Comparison of ENCODE assay signal across 12 mouse cellular contexts in the genomic region with DNA sequence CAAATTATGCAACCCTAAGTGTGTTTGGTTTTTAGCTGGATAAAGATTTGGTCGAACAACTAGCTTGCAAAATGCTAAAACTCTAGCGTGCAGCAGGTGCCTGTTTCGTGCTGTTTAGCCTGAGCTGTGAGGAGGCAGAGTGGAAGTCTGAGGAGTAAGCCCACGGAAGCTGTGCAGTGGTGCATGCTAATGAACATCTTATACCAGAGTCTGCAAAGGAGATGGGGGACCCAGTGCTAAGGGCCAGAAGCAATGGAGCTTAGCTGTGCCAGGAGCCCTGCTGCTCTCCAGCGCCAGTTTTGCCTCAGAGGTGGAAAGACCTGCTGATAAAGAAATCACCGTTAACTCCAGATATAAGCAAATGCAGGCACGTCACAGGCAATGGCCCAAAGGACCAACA.
"Had no signal": no experiment of that assay in that cellular context is flagged by ENCODE, and none has a peak within 500 bp of the region (broad histone marks: within the 10 kb centered on the region; RNA-seq: fewer than 3 reads in every experiment).

No protein-coding gene starts in this region.

- DNase-seq: lung, adult 18-20 months; lung, postnatal 4 days; right cerebral cortex, adult 18-20 months had no signal

- H3K4me3 ChIP-seq: liver, embryonic 12.5 days; midbrain, embryonic 10.5 days; myocyte; neural tube, embryonic 13.5 days; neural tube, embryonic 15.5 days; stomach, embryonic 15.5 days had no signal

- H3K4me1 ChIP-seq: liver, embryonic 12.5 days; neural tube, embryonic 13.5 days; neural tube, embryonic 15.5 days; stomach, embryonic 15.5 days had no signal

- H3K4me2 ChIP-seq: liver, embryonic 12.5 days; lung, embryonic 14.5 days; neural tube, embryonic 13.5 days; neural tube, embryonic 15.5 days; stomach, embryonic 15.5 days had no signal

- H3K27me3 ChIP-seq: liver, embryonic 12.5 days; neural tube, embryonic 13.5 days; neural tube, embryonic 15.5 days; stomach, embryonic 15.5 days had no signal

- H3K27ac ChIP-seq: liver, embryonic 12.5 days; liver, embryonic 14.5 days; midbrain, embryonic 10.5 days; neural tube, embryonic 13.5 days; neural tube, embryonic 15.5 days; stomach, embryonic 15.5 days; stomach, postnatal 0 days had no signal

- ATAC-seq: liver, embryonic 12.5 days had no signal

- H3K36me3 ChIP-seq: liver, embryonic 12.5 days; neural tube, embryonic 13.5 days; neural tube, embryonic 15.5 days; stomach, embryonic 15.5 days had no signal

- H3K9me3 ChIP-seq: neural tube, embryonic 15.5 days; stomach, embryonic 15.5 days had no signal

- H3K9ac ChIP-seq: liver, embryonic 12.5 days; liver, embryonic 14.5 days; lung, embryonic 14.5 days; neural tube, embryonic 13.5 days; neural tube, embryonic 15.5 days; stomach, embryonic 15.5 days had no signal
